Mouse (Mus musculus) right cerebral cortex, postnatal 36 days (tissue): ENCODE measurements around the gene Nrxn3.
A peak's percentile ranks its signal among the peaks of the same experiment; 100 is the strongest.

Experiments used
- DNase-seq, 2 experiments: peaks; one replicate each; pipeline ENCODE4 v3.0.0; 2022; ENCODE audit warnings: low spot score in 2 of 2, mixed read lengths in 1 of 2

Gene Nrxn3

DNA sequence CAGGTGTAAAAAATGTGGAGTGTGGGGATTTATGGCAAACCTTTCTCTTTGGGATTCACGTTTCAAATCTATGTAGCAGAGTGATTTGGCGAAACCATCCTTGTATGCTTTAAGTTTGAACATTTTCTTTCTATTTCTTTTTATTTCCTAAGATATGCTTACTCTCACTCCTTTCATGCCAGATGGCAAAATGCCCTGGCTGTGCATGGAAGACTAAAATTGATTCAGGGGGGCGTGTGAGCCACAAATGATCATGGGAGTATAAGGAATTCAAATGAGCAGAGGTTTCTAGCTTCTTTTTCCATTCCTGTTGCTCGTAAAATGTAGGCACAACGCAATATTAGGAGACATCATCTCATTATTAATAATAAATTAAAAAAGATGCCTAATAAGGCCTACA is 1211.0 kb downstream of the Nrxn3 start:
- DNase-seq: peak in 1 of 2 experiments; percentile 10

DNA sequence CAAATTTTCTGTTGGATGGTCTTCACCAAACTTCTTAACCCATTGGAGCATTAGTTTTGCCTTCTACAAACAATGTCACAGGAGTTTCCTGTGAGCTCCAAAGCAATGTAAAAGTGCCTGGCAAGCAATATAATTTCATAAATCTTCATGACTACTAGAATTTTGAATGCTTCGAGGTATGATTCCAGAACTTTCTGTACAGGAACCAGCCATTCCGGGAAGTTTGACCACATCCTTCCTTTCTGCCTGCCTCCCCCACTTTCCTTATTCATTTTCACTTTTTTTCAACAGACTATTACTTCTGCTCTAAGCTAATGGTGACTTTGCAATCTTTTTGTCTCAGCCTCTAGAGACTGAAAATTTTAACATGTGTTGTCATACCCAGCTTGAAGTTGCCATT is 1218.1 kb downstream of the Nrxn3 start:
- no peak for DNase-seq

DNA sequence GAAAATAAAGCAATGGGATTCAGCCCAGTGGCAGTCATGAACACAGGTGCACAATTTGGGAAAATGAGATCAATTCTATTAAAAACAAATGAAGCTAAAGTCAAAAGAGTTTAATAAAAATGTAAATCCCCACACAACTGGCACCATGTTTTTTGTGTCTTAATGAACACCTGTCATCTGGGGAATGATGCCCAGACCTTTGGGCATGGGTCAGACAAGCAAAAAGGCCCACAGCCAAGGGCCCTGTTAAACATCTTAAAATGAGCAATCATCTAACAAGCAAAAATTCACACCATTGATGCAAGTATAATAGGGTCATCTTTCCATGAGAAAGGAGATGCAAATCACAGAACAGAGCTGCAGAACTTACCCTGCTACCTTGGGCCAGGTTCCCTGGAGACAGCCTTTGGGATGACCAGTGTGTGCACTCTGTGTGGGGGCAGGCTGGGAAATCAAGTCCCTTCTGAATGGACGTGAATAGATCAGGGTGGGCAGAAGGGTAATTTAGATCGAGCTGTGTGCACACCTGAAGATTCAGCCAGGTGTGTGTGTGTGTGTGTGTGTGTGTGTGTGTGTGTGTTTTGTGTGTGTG is 1223.3 kb downstream of the Nrxn3 start:
- DNase-seq: no peak

DNA sequence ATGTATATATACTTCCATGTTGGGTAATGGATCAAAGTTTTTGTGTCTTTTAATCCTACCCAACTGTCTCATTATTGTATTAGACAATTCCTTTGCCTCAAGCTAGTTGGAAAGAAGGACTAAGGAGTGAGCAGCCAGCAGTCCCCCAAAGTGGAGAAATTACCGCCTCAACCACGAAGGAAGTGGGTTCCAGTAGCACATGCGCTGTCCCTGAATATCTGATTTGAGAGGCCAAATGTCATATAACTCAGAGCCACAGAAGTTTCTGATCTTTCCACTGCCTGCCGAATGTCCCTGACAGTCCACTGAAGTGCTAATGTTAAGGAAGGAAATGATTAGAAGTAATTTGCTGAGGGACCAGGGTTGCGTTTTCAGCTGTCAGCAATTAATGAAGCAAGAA is 1223.8 kb downstream of the Nrxn3 start:
- DNase-seq: no peak

DNA sequence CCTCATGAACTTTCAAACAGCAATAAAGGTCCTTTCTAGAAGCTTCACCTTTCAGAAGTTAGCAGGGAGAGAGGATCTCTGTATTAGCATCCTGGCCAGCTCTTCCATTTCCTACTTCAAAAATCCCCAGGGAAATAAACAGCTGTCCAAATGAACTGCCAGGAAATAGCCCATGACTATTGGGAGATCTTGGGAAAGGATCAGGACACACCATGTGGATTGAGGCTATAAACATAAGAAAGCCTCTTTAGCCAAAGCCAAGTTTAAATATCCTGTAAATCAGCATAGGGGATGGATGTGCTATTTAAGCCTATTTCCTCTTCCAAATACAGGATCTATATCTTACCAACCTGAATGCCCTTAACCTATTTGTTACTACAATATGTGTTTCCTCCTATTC is 1230.6 kb downstream of the Nrxn3 start:
- DNase-seq: no peak

DNA sequence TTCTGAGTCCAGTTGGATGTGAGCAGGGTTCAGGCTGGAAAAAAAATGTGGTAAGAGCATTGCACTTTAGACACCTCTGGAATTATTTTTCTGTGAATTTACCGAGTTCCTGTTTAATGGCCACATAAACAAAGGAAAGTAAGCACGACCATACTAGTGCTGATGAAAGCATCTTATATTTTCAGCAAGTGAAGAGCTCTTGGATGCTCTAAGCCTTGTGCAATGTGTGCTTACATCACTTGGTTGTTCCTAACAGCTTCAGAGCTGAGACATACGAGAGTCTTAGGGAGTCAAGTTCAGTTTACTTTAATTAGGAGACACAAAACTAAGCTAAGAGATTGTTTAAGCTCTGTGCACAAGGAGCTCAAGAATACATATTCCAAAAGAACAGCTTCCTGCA is 1231.0 kb downstream of the Nrxn3 start:
- no peak for DNase-seq

DNA sequence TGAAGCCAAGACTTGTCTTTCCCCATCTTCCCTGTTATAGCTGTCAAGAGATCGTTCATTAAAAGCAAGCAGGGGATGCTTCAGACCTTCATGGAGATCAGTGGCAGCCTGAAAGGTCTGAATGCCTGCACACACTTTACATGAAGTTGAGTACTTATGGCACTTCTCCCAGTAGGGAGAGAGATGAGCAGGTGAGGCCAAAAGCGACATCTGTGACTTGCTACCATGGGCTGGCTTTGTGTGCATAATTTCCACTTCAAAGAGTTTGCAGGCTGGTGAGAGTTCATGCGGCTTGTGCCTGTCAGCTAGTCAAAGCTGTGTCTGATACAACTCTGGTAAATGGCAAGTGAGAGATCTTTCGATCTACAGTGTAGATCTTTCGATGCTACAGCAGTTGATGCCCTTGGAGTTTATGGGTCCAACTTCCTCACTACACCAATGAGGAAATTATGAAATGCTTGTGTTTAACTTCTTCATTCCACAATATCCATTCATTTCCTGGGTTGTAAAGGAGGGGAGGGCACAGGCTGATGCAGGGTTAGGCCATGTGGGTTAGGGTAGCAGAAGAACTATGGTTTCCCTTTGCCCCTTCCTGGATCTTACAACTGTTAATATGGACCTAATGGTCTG is 1231.9 kb downstream of the Nrxn3 start:
- no peak for DNase-seq

DNA sequence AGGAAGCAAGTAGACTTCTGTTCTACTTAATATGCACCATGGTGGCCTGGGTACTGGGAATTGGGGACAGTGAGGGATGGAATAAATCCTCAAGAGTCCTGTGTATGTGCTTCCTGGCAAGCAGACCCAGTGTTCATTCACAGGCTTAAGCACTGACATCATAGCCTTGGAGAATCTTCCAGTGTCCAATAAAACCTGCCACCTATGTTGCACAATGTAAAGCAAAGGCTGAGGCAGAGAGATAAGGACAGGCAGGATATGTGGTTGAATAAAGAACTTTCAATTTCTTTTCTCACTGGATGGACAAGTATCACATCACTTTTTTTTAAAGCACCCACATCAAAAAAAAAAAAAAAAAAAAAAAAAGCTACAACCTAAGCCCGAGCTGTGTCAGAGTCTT is 1240.4 kb downstream of the Nrxn3 start:
- DNase-seq: no peak

DNA sequence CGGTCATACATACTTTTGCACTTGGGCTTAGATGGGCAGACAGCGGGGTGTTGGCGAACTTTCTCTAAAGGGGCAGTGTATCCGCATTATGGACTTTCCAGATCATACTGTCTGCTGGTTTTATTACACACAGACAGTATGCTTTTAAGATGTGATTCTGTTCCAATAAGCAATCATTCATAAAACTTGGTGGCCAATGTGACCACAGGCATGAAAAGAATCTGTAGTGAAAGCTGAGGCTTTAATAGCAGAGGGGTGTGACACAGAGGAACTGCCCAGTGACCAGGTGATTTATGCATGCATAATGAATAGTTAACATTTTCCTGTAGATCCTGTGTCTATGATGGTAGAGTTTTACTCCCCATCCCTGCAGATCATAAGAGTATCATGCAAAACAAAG is 1254.0 kb downstream of the Nrxn3 start:
- DNase-seq: no peak

DNA sequence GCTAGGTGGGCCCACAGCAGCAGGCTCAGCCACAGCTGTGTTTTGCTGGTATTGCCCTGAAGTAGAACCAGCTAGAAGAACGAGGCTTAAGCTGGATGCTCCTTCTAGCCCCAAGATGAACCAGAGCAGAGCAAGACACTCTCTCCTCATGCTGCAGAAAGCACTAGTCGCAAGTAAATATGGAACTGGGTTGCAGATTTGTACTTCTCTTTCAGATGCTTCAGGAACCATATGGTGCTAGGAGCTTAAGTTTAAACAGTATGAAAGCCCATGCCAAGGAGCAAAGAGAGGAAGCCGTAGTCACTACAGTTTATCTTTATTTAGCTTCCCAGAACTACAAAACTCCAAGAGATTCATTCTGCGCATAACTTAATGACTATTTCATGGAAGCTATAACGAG is 1254.8 kb downstream of the Nrxn3 start:
- peak in 1 of 2 experiments; percentile 10 for DNase-seq

DNA sequence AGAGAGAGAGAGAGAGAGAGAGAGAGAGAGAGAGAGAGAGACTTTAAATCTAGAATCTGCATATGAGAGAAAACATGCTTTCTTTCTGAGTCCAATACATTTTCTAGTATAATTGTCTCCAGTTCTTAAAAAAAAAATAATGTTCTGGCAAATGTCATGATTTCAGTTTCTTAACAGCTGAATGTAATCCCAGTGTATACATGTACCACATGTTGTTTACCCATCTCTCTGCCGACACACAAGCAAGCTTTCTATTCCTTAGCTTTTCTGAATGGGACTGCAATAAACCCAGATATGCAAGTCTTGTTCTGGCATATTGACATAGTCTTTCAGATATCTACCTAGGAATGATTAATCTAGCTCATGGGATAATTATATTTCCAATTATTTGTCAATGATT is 1256.5 kb downstream of the Nrxn3 start:
- DNase-seq: no peak

DNA sequence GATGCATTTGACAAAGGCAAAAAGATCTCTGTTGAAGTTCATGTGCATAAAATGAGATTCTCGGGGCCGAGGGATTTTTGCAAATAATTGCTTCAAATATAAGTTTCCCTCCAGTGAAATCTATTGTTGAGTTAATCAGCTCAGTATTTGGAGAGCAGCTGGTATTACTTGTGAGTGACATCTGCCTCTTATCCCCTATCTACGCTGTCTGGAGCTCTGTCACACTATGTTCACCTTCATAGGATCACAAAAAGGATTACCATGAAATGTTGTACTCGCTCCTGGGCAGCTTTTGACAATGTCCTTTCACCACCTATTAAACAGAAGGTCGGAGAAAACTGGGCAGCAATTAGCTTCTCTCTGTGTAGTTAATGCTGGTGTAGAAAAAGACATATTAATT is 1259.8 kb downstream of the Nrxn3 start:
- DNase-seq: no peak

DNA sequence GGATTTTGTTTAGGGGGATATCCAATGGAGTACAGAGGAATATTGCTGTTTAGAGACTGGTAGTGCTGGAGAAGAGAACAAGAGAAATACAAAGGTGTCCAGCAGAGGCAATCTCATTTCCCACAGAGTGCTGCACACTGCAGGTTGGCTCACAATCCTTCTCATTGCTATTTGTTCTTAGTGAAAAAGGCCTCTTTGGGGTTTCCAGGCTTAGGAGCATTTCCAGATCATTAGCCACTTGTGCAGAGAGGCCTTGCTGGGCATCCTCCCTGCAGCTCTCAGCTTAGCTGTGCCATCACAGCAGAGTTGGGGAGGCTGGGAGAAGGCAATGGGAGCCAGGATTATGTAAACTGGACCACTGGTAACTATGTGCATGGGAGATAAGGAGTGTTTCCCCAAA is 1260.7 kb downstream of the Nrxn3 start:
- no peak for DNase-seq

DNA sequence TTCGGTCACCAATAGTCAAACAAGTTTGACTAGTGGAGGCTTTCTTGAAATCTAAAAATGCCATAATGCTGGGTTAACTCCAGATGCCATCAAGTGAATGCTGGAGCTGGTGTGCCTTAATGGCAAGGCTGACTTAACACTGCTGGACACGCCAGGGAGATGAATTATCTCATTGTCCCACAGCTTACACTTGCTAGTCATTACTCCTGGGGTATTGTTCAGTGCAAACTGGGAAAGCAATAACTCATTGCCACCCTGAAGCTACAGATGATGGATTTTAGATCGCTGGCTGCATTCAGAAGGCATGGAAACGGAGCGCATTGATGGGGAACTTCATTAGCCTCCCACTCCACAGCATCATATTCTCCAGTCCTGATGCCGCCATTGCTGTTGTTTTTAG is 1263.5 kb downstream of the Nrxn3 start:
- no peak for DNase-seq

DNA sequence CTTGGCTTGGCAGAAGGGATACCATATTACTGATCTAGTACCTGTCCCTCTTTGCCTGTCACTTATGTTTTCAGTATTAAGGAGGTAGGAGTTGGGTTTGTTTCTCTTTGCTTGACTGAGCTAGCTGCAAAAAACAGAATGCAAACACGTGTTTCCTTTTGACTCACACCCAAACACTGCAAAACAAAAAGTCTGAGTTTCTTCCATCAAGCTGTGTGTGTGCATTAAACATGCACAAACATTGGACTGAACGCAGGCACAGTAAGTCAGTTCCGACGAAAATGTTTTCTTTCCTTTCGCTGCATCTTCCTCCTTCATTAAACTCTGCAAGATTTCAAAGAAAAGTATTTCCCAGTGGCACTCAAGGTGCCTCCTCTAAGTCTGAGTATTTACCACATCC is 1270.6 kb downstream of the Nrxn3 start:
- no peak for DNase-seq

DNA sequence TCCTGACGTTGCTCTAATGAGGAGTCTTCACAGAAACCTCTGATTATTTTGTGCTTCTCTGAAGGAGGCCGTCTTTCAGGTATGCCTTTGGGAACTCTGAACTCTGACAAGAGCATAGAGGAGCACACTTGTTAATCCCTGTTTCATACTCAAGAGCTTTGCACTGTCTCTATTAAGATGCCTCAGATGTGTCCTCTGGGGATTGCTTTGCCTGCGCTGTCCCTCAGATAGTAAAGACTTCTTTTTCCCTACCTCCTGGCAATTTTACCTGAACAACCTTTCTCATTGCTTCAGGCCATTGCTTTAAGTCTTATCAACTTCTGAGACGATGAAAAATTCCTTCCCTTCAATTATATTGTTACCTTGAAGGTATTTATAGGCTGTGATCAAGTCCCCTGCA is 1272.7 kb downstream of the Nrxn3 start:
- DNase-seq: no peak

DNA sequence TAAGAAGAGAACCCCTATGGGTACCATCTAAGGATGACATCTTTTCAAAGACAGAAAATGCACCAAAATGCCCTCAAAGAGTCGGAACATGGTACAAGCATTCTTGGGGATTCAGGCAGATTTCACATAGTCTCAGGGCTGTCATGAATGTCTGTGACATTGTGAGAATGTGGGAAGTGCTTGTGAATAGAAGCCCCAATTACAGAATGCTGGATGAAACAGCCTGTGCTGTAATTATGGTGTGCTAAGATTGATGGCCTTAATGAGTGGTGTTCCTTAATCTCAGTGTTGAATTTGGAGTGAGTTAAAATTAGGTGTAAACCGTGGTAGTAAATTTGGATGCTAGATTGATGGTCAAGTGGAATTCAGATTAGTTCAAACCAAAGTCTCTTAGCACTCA is 1287.6 kb downstream of the Nrxn3 start:
- DNase-seq: no peak

DNA sequence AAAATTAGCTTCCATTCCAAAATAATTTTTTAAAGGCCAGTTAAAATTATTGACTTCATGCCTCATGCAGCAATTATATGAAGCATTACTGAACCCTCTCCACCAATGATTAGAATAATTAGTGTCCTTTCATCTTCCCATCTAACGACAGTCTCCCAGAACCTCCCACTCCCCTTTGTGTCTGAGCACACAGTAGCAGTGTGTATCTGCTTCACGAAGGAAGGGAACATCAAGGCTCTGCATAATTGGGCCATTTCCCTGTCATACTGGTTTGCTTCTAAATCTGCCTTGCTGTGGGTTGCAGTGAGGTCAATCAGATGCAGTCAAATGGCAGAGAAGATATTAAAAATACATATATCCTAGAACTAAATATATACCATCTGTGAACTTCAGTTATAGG is 1291.3 kb downstream of the Nrxn3 start:
- DNase-seq: no peak

DNA sequence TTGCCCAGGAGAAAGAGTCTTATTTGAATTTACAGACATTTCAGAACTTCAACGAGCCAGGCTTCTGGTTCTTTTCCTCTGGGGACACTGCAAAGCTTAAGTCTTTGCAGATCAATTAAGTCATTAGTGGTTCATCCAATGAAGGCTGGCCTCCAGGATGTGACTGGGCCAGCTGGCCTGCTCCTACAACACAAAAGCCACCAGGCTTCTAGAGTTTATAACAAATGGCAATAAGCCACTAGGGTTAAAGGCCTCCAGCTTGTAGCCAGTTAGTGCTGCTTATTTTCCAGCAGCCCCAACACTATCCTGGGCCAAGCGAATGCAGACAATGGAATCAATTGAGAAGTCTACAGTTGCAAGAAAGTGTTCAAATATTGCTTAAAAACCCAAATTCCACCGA is 1304.3 kb downstream of the Nrxn3 start:
- DNase-seq: no peak

DNA sequence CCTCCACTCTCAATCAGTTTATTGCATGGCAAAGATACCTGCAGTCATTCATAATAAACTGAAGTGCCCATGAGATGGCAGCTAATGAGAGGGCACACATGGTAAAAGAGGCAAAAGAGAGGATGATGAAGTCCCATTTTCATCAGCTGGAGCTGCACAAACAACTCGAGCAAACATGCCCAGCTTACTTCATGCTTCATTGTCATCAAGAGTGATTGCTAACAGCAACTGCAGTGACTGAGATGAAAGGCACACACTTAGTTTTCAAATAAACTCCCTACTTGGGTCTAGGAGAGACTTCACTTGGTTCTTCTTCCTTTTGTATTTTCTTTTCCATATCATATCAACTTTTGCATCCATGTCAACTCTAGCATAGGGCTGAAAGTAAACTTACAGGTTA is 1318.4 kb downstream of the Nrxn3 start:
- DNase-seq: no peak

DNA sequence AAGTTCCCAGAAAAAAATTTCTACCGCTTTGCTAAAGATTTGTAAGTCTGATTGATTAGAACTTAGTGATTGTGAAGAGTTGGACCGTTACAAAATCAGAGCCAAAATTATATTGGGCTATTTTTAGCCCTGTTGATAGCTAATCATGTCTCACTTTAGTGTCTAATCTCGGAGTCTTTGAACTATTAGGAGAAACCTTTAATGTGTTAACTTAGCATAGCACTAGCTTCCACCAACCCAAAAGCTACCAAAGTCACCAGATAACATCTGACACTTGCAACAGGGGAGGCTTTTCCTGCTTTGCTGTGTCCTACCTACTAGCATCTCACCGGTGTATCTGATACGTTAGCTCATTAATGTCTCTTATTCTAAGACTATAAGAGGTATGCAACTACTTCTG is 1333.6 kb downstream of the Nrxn3 start:
- DNase-seq: no peak

DNA sequence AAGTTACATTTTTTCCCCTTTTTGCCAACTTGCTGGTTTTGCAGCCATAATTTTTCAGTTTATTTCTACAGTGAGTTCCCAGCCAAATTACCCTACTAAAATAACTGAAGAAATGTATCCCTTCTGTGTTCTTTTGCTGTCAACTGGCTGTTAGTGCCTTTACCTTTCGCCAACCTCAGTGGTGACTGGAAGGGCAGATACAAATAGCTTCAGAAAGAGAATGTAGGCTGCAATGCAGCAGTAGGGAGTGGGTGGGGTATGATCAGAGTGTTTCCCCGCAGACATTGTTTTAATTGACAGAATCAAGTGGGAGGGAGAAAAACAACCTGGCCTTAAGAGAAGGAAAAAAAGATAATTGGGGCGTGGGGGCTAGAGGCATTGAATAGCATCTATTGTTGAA is 1337.1 kb downstream of the Nrxn3 start:
- peak in 1 of 2 experiments; percentile 9 for DNase-seq

DNA sequence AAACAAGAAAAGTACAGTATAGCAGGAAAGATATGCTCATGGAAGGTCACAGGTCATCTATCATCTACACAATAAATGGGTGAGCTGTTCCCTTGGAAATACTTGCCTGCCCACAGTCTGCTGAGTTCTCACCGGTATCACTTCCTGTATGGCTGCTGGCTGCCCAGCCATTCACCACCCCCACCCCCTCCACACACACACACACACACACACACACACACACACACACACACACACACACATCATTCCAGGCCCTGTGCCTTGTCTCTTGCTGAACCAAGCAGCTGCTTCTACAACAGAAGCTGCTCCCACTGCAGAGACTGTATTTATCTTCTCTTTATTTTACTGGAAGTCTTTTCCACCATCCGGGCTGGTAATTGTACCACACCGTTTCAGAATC is 1338.6 kb downstream of the Nrxn3 start:
- no peak for DNase-seq

DNA sequence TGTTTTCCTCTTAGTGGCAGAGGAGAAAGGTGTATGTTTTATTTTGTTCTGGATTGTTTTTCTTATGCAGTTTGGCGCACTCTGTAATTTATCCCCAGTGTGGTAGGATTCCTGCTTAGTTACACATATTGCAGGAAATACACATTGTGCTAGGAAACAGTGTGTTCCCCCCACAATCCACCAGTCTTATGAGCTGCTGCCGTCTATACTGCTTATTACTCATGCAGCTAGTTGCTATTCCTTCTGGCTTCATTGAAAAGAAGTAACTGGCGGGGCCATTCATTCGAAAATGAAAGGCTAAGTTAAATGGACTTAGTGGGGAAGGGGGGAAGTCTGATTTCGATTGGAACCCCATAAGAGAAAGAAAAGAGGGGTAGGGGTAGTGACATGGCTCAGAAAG is 1339.5 kb downstream of the Nrxn3 start:
- DNase-seq: no peak
